Comparison of ENCODE assay signal across 32 mouse cellular contexts in genomic region chr17:51937707-51938106, GRCm38 (mm10).
"Had no signal": no experiment of that assay in that cellular context is flagged by ENCODE, and none has a peak within 500 bp of the region (broad histone marks: within the 10 kb centered on the region; RNA-seq: fewer than 3 reads in every experiment).

No protein-coding gene starts in this region.

- H3K9me3 ChIP-seq: heart, embryonic 12.5 days; heart, embryonic 13.5 days; heart, embryonic 15.5 days; hindbrain, embryonic 10.5 days; hindbrain, embryonic 12.5 days; hindbrain, embryonic 13.5 days; hindbrain, embryonic 15.5 days; intestine, embryonic 15.5 days; kidney, embryonic 15.5 days had no signal

- H3K36me3 ChIP-seq: heart, embryonic 12.5 days; heart, embryonic 13.5 days; heart, embryonic 15.5 days; hindbrain, embryonic 10.5 days; hindbrain, embryonic 12.5 days; hindbrain, embryonic 13.5 days; hindbrain, embryonic 15.5 days; intestine, embryonic 15.5 days; kidney, embryonic 15.5 days had no signal

- DNase-seq: heart, postnatal 10 days; heart, postnatal 14 days; heart, postnatal 36 days; heart, postnatal 4 days; kidney, adult 11 months; kidney, adult 18-20 months; kidney, adult 2 months; kidney, adult 8-10 months; kidney, adult 9 months; kidney, postnatal 10 days; kidney, postnatal 14 days; kidney, postnatal 25 days; kidney, postnatal 36 days; kidney, postnatal 4 days; layer of hippocampus, adult 9-11 months; layer of hippocampus, postnatal 36 days had no signal

- ATAC-seq: hindbrain, embryonic 16.5 days; hindbrain, postnatal 0 days; inflammation-experienced regulatory T-cells, adult 6 months; intestine, embryonic 15.5 days; intestine, embryonic 16.5 days; intestine, postnatal 0 days had no signal

- H3K4me3 ChIP-seq: heart, embryonic 12.5 days; heart, embryonic 13.5 days; heart, embryonic 15.5 days; hindbrain, embryonic 10.5 days; hindbrain, embryonic 12.5 days; hindbrain, embryonic 13.5 days; hindbrain, embryonic 15.5 days; intestine, embryonic 15.5 days; kidney, embryonic 15.5 days; layer of hippocampus, adult 2 months; left cerebral cortex, adult 2 months had no signal

- H3K4me1 ChIP-seq: heart, embryonic 12.5 days; heart, embryonic 13.5 days; heart, embryonic 15.5 days; hindbrain, embryonic 10.5 days; hindbrain, embryonic 12.5 days; hindbrain, embryonic 13.5 days; hindbrain, embryonic 15.5 days; intestine, embryonic 15.5 days; kidney, embryonic 15.5 days had no signal

- H3K27me3 ChIP-seq: heart, embryonic 12.5 days; heart, embryonic 13.5 days; heart, embryonic 15.5 days; hindbrain, embryonic 12.5 days; hindbrain, embryonic 13.5 days; hindbrain, embryonic 15.5 days; intestine, embryonic 15.5 days; kidney, embryonic 15.5 days had no signal
